Mouse (Mus musculus): ENCODE measurements around the gene Stk11ip. TPM values are rescaled to one million over a fixed set of nuclear protein-coding genes. Genes with fewer than 3 reads are reported as not detected.

Stk11ip gene
- polyA plus RNA-seq, 1 experiment from 2014 or later: 20.1 TPM

DNA sequence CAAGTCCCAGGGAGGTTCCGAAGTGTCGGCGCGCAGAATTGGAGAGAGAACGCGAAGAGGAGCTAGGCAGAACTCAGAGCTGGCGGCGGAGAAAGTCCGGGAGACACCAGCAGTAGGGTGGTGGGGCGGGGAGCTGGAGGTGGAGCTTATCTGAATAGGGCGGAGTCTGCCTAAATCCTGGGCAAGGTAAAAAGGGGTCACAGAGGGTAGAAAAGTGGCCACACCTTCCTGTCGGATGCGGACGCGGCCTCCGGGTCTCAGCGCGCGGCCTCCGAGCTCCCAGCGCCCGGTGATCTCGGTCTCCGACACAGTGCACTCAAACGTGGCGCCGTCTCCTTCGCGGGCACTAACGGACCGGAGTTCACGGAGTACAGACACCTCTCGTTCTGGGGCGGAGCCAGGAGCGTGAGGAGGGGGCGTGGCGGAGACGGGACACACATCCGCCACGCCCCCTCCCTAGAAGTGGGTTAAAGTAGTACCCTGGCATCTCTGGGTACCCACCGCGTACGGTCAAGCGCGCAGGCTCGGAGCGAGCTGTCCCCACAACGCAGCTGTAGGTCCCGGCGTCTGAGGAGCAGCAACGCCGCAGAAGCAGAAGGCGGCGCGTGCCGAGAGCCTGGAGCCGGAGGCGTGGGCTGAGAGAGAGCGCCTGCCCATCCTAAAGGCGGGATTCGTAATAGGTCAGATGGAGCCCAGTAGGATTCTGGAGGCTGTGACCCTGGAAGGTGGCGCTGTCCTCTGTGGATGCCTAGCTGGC, 33.7 kb upstream of the Stk11ip start:
- Histone ChIP-seq H3K4me1 (replicated peaks) (peaks cover 27% of the 10 kb centered on the region), H3K9me3 (no peaks in the 10 kb centered on the region), H3K4me3 (peak overlapping the region; percentile 45), H3K27me3 (peaks cover 91% of the 10 kb centered on the region), H3K27ac (replicated peaks) (no peak overlapping the region), H3K36me3 (peaks cover 55% of the 10 kb centered on the region), H3K4me2 (peak overlapping the region; percentile 82), H3K9ac (peak overlapping the region; percentile 62)
- ATAC-seq (ENCODE audit: low read depth): peak; percentile 66
- under 1% methylated on average over 62 of the region's 62 CpGs for WGBS

DNA sequence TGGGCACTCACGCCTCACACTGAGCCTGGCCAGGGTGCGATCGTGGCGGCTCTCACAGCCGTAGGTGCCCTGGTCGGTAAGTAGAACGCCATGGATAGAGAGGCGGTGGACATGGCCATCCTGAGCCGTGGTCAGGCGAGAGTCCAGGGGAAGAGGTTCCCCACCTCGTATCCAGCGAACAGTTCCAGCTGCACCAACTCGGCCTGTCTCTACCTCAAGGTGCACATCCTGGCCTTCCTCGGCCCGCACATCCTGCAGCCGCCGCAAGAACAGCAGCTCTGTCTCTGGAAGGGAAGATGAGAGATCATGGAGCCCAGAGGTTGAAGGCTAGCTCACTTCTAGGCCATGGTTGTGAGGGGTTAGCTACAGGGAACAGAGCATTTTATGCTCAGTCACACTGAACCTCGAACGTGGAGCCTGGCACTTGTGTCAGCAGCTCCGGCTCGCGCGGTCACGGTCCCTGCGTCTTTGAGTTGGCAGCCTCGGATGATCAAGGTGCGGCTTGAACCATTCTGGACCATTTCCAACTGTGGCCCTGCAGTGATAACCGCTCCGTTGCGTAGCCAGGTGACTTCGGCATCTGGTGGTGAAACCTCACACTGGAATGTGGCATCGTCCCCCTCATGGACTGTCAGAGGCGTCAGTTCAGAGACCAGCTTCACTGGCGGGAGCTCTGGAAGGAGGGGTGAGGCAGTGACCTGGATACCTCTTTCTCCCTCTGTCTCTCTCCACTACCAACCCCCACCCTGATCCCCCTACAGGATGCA, 30.4 kb upstream of the Stk11ip start:
- no peak for ATAC-seq (ENCODE audit: low read depth)
- peaks cover 23% of the 10 kb centered on the region for H3K36me3 ChIP-seq
- H3K4me3 ChIP-seq: no peak overlapping the region
- H3K27me3 ChIP-seq: peaks cover 68% of the 10 kb centered on the region
- no peaks in the 10 kb centered on the region for H3K9me3 ChIP-seq
- H3K4me1 ChIP-seq (replicated peaks): peaks cover 28% of the 10 kb centered on the region
- no peak overlapping the region for H3K4me2 ChIP-seq
- H3K9ac ChIP-seq: no peak overlapping the region
- H3K27ac ChIP-seq (replicated peaks): no peak overlapping the region
- WGBS: 87% methylated on average over 34 of the region's 34 CpGs

DNA sequence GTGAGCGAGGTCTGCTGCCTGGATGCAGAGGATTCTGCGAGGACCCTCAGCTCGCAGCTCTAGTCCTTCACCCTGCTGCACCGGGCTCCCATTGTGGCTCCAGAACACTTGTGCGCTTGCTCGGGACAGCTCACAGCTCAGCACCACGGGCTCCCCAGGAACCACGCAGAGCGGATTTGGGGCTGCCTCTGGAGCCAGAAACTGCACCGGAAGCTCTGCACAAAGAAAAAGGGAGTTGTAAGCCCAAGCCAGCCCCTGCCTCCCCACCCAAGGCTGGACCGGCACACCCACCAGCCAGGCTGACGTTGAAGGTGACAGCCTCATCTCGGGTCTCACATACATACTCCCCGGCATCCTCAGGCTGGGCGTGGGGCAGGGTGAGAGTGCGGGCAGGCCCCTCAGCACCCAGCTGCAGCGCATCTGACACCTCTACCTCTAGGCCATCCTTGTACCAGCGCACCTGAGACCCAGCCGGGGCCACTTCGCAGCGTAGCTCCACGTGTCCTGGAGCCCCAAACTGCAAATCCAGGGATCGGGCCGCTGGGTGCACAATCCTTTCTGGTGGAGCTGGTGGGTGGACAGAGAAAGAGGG, 28.7 kb upstream of the Stk11ip start:
- Histone ChIP-seq H3K4me2 (no peak overlapping the region), H3K9ac (no peak overlapping the region), H3K27me3 (peaks cover 51% of the 10 kb centered on the region), H3K4me1 (replicated peaks) (peaks cover 14% of the 10 kb centered on the region), H3K36me3 (peaks cover 32% of the 10 kb centered on the region), H3K27ac (replicated peaks) (no peak overlapping the region), H3K9me3 (no peaks in the 10 kb centered on the region), H3K4me3 (no peak overlapping the region)
- no peak for ATAC-seq (ENCODE audit: low read depth)
- 44% methylated on average over 24 of the region's 24 CpGs for whole genome bisulfite sequencing

DNA sequence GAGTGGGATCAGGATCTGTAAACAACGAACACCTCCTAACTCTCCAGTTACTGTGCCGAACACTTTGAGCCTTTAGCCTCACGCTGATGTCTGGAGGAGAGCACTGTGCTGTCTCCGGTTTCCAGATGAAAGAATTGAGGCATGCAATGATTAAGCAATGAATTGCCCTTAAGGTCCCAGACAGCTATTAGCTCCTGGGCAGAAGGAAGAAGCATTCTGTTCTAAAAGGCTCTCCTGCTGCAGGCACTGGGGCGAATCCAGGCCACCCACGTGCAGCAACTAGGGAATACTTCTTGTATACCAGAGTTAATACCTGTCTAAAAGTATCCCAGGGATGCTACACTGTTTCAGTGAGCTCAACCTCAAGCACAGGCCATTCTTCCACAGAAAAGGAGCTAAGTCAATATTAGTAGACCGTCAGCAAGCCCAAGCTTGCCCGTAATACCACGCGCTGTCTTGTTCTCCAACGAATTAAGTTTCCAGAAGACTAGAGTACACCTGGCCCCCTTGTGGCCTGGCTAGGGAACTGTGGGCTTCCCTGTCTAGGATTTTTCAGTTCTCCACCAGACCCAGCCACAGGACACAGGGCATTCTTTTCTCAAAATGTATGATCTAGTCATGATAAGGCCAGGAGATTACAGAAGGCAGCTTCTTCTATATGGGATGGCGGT, 26.3 kb upstream of the Stk11ip start:
- Histone ChIP-seq H3K4me1 (replicated peaks) (peaks cover 6% of the 10 kb centered on the region; the same call in 1 of the 2 replicates), H3K36me3 (peaks cover 43% of the 10 kb centered on the region), H3K4me3 (no peak overlapping the region), H3K9me3 (no peaks in the 10 kb centered on the region), H3K9ac (no peak overlapping the region), H3K27ac (replicated peaks) (no peak overlapping the region), H3K4me2 (no peak overlapping the region), H3K27me3 (peaks cover 30% of the 10 kb centered on the region)
- 32% methylated on average over 12 of the region's 12 CpGs for WGBS
- peak; percentile 17; the same call in 1 of the 2 replicates for ATAC-seq (ENCODE audit: low read depth)

DNA sequence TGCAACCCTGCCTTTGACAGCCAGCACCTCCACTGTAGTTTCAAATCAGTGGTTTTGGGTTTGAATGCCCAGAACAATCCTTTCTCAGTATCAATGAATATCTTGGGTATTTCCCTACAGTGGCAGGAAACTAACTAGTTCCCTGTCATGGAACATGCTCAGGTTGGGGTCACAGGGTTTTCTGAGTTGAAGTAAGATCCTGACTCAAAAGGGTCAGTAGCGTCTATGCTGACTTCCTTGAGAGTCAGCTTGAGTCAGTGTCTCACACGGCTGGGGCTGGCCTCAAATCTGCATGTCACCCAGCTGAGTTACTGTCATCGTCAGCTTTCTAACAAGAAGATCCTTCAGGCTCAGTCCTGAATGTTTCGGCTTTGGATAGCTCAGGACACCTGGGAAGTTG, 22.4 kb upstream of the Stk11ip start:
- Histone ChIP-seq H3K9me3 (no peaks in the 10 kb centered on the region), H3K9ac (no peak overlapping the region), H3K4me1 (replicated peaks) (peaks cover 6% of the 10 kb centered on the region; the same call in 1 of the 2 replicates), H3K27me3 (peaks cover 7% of the 10 kb centered on the region), H3K27ac (replicated peaks) (no peak overlapping the region), H3K4me2 (no peak overlapping the region), H3K4me3 (no peak overlapping the region), H3K36me3 (peaks cover 57% of the 10 kb centered on the region)
- WGBS: 90% methylated on average over 4 of the region's 4 CpGs
- no peak for ATAC-seq (ENCODE audit: low read depth)

DNA sequence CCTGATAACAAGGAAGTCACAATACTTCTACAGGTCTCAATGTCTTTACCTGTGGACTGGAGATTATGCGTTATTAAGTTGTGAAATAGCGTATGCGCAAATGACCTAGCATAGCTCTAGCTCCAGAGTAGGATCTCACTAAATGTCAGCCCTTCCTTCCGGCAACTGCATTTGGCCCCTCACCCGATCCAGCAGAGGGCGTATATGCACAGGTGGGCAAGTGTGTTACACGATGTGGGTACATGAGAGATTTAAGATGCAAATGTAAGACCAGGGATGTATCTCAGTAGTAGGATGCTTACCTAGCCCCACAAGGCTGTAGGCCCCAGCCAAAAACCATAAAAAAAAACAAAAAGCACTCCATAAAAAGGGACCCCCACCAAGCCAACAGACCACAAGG, 21.9 kb upstream of the Stk11ip start:
- no peak overlapping the region for H3K4me3 ChIP-seq
- no peak overlapping the region for H3K4me2 ChIP-seq
- no peak overlapping the region for H3K27ac ChIP-seq (replicated peaks)
- ATAC-seq (ENCODE audit: low read depth): no peak
- peaks cover 11% of the 10 kb centered on the region for H3K27me3 ChIP-seq
- peaks cover 9% of the 10 kb centered on the region for H3K4me1 ChIP-seq (replicated peaks)
- H3K36me3 ChIP-seq: peaks cover 57% of the 10 kb centered on the region
- WGBS: 80% methylated on average over 7 of the region's 7 CpGs
- H3K9me3 ChIP-seq: no peaks in the 10 kb centered on the region
- H3K9ac ChIP-seq: no peak overlapping the region

DNA sequence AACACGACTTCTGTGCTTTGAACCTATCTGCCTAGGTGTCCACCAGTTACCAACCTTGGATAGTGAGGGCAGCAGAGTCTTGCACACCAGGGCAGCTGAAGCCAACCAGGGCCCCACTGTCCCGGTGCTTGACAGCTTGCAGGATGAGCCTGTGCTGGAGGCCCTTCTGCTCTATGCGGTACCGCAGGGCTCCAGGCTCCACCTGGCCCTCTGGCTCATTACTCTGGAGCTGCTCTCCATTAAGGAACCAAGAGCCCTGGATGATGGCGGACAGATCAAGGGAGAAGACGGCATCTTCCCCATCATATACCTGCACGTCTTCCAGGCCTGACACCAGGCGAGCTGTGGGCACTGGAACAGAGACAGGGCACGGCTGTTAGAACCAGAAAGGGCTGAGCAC, 19.4 kb upstream of the Stk11ip start:
- peaks cover 17% of the 10 kb centered on the region for H3K4me1 ChIP-seq (replicated peaks)
- 96% methylated on average over 9 of the region's 9 CpGs for whole genome bisulfite sequencing
- no peak for ATAC-seq (ENCODE audit: low read depth)
- no peak overlapping the region for H3K4me2 ChIP-seq
- H3K36me3 ChIP-seq: peaks cover 50% of the 10 kb centered on the region
- no peaks in the 10 kb centered on the region for H3K9me3 ChIP-seq
- no peak overlapping the region for H3K27ac ChIP-seq (replicated peaks)
- H3K9ac ChIP-seq: no peak overlapping the region
- H3K27me3 ChIP-seq: peaks cover 13% of the 10 kb centered on the region
- H3K4me3 ChIP-seq: no peak overlapping the region

DNA sequence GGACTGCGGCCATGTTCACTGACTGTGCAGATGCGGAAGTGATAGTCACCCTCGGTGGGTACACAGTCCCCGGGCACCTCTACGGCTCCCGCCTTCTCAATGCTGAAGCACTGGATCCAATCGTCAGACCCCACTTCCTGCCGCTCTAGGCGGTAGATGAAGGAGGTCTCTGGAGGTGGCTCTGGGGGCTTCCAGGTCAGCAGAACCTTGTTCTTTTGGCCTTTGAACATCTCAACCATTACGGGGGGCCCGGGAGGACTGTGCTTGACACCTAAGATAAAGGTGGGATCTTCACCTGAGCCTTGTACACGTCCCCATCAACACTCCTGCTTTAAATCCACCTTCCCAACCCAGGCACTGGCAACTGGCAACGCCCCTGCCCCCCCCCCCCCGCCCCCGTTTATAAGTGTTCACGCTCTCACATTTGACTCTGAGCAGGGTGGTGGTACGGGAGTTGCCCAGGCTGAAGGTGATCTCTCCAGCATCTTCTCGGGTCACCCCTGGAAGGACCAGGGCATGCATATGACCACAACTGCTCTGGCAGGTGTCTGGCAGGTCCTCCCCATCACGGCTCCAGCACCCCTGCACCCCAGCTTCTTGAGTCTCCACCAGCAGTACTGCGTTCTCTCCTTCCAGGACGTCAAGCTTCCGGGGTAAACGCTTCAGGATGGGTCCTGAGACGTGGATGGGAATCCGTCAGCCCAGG, 18.2 kb upstream of the Stk11ip start:
- no peak for ATAC-seq (ENCODE audit: low read depth)
- peaks cover 26% of the 10 kb centered on the region for H3K4me1 ChIP-seq (replicated peaks)
- no peak overlapping the region for H3K27ac ChIP-seq (replicated peaks)
- WGBS: 87% methylated on average over 25 of the region's 25 CpGs
- no peak overlapping the region for H3K4me2 ChIP-seq
- no peak overlapping the region for H3K9ac ChIP-seq
- H3K27me3 ChIP-seq: peaks cover 16% of the 10 kb centered on the region
- H3K4me3 ChIP-seq: no peak overlapping the region
- H3K9me3 ChIP-seq: no peaks in the 10 kb centered on the region
- H3K36me3 ChIP-seq: peaks cover 43% of the 10 kb centered on the region

DNA sequence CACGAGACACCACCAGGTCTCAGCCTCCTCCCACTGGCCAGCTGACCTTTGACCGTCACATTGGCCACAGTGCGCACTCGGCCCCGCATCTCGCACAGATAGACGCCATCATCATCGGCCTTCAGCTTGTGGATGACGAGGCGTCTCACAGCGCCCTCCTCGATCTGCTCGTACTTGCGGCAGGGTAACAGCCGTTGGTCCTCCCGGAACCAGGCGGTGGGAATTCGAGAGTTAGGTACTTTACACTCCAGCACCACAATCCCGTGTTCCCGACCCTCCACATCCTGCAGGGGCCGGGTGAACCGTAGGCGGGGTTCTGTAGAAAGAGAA, 17.7 kb upstream of the Stk11ip start:
- Histone ChIP-seq H3K9me3 (no peaks in the 10 kb centered on the region), H3K4me3 (no peak overlapping the region), H3K27me3 (peaks cover 16% of the 10 kb centered on the region), H3K9ac (no peak overlapping the region), H3K4me1 (replicated peaks) (peaks cover 26% of the 10 kb centered on the region), H3K27ac (replicated peaks) (no peak overlapping the region), H3K36me3 (peaks cover 37% of the 10 kb centered on the region), H3K4me2 (no peak overlapping the region)
- WGBS: 76% methylated on average over 23 of the region's 23 CpGs
- ATAC-seq (ENCODE audit: low read depth): no peak

DNA sequence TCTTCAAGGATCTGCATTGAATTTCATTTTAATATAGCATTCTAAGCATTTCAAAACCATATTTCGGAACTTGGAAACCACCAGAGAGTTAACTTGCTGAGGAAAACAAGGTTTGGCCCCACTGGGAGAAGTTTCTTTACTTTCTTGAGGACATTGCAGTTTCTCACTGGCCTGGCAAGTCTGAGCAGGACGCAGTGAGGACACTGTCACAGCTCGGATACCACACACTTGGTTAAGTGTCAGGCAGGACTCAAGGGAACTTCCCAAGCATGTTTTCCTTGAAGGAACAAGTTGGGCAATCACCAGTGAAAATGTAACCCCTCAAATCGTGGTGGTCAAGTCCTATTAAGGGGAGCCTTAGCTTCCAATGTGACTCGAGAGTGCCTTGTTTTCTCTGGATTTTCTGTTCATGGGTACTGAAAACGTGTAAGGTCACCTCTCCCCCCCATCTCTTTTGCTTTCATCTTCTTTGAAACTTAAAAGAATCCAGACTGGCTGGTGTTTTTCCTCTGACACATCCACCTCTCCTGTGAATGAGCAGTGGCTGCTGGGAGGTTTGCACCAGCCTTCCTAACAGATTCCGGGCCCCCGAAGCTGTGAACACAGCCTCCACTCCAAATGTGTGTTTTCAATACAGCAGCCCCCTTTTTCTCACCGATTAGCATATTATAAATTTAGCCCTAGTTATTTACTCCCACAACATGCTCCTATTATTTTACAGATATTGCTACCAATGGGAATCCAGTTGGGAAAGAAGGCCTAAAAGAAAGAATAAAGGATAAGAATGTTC, 16.9 kb upstream of the Stk11ip start:
- Histone ChIP-seq H3K27ac (replicated peaks) (peak overlapping the region; percentile 91), H3K4me2 (peak overlapping the region; percentile 84), H3K4me1 (replicated peaks) (peaks cover 26% of the 10 kb centered on the region), H3K36me3 (peaks cover 34% of the 10 kb centered on the region), H3K27me3 (peaks cover 21% of the 10 kb centered on the region), H3K9ac (peak overlapping the region; percentile 98; the same call in 1 of the 2 replicates), H3K9me3 (no peaks in the 10 kb centered on the region), H3K4me3 (peak overlapping the region; percentile 72)
- 71% methylated on average over 9 of the region's 9 CpGs for WGBS
- no peak for ATAC-seq (ENCODE audit: low read depth)
